Mouse (Mus musculus): ENCODE results near the gene Fkbp8. TPM values are rescaled to one million over a fixed set of nuclear protein-coding genes. Genes with fewer than 3 reads are reported as not detected.

Fkbp8 gene
- total and polyA plus RNA-seq, 3 experiments: 176 to 266 (median 178) TPM

DNA sequence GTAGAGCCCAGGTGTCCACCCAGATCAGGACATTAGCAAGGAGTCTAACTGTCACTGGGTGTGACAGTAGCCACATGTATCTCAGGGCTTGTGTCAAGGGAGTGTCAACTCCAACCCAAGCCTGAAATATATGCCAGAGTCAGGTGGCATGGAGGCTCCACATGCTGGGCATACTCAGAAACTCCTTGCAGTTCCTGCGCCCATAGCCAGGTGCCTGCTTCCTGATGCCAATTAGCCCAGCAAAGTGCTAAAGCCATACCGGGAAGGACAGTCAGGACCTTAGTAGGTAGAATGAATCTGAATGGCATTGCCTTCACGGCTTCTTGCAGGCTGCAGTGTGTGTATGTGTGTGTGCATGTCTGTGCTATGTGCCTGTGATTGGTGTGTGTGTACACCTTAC, 49.7 kb downstream of the Fkbp8 start:
- Histone ChIP-seq H3K36me3 (replicated peaks in 1 of 2; ENCODE audit: control insufficient read depth in 1 of 2, insufficient read depth in 1 of 2, low read length in 1 of 2) (peaks cover 51 to 86% of the 10 kb centered on the region in 2 experiments), H3K4me2 (ENCODE audit: insufficient read depth, low read depth, poor library complexity, severe bottlenecking) (no peak overlapping the region), H3K9me3 (replicated peaks; ENCODE audit: low read length) (no peaks in the 10 kb centered on the region), H3K9ac (ENCODE audit: insufficient read depth, low read depth) (no peak overlapping the region), H3K27me3 (replicated peaks) (no peaks in the 10 kb centered on the region), H3K27ac (ENCODE audit: insufficient read depth, low read depth) (no peak overlapping the region), H3K4me1 (ENCODE audit: control insufficient read depth in 1 of 2, insufficient read depth in 2 of 2) (peaks cover under 1% of the 10 kb centered on the region in 2 experiments; a peak in 3 of 4 replicates), H3K79me2 (replicated peaks; ENCODE audit: control insufficient read depth, extremely low read depth, insufficient read depth, poor library complexity, severe bottlenecking) (no peaks in the 10 kb centered on the region), H3K4me3 (replicated peaks in 1 of 3; ENCODE audit: low read depth in 2 of 3, low read length in 2 of 3, poor library complexity in 1 of 3) (no peak overlapping the region)
- DNase-seq (ENCODE audit: extremely low read depth): no peak
- in situ Hi-C loops (cut with MboI; ENCODE audit: low pct_ligation_motif_present, low pct_unique_long_range_greater_than_20kb, low sequenced_read_pairs): no loop called here
- dilution Hi-C loops (cut with MboI; ENCODE audit: extremely low pct_ligation_motif_present, extremely low pct_unique_long_range_greater_than_20kb, low sequenced_read_pairs): no loop called here
- TF ChIP-seq E2F4 (IDR thresholded peaks at IDR 0.05; ENCODE audit: insufficient replicate concordance, low read depth, low read length) (no peak), MAZ (IDR thresholded peaks at IDR 0.05; ENCODE audit: low read depth, low read length) (no peak), ZC3H11A (IDR thresholded peaks at IDR 0.05; ENCODE audit: low read depth, low read length) (no peak), PAX5 (IDR thresholded peaks at IDR 0.05; ENCODE audit: low read length) (no peak), POLR2AphosphoS2 (IDR thresholded peaks at IDR 0.05; ENCODE audit: low read depth, low read length) (no peak), ZNF384 (IDR thresholded peaks at IDR 0.05; ENCODE audit: low read depth, low read length) (no peak), TCF12 (IDR thresholded peaks at IDR 0.05; ENCODE audit: low read depth, low read length) (no peak), MAFK (IDR thresholded peaks at IDR 0.05; ENCODE audit: insufficient replicate concordance, low read length) (no peak), USF2 (conservative IDR thresholded peaks at IDR 0.05; ENCODE audit: low read depth, low read length) (no peak), MXI1 (IDR thresholded peaks at IDR 0.05; ENCODE audit: low read depth, low read length) (no peak)

DNA sequence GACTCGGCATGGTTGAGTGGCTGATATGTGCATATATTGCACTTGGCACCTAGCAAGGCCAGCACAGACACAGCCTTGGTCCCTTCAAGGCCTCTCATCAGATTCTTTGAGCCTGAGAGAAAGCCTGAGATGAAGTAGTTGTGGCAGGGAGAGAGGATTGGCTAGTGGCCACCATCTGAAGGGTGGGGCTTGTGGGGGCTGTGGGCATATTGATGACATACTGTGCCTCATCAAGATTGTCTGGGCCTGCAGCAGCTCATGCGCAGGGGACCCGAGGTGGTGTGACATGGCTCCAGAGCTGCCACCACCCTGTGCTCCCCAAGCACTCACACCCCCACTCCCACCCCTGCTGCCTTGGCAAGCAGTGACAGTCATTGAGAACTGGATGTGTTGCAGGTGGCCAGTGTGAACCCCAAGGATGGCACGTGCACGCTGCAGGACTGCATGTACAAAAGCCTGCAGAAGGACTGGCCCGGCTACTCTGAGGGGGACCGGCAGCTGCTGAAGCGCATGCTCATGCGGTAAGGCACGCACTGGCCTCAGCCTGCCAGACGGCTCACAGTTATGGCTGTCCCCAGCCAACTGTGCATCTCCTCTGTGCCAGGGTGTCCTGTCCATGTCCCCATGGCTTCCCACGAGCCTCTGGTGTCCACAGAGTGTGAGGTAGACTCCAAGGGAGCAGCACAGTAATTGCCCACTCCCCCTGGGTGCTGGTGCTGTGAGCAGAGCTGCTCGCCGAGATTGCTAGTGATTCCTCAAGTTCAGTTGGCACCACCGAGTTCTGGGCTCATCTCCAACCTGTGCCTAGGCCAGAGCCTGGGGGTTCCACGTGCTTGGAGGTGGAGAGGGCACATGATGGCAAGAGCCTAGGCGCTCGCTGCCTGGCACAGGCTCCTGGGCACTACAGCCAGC, 56.2 kb downstream of the Fkbp8 start:
- Histone ChIP-seq H3K79me2 (replicated peaks; ENCODE audit: control insufficient read depth, extremely low read depth, insufficient read depth, poor library complexity, severe bottlenecking) (no peaks in the 10 kb centered on the region), H3K4me3 (replicated peaks in 1 of 3; ENCODE audit: low read depth in 2 of 3, low read length in 2 of 3, poor library complexity in 1 of 3) (no peak overlapping the region), H3K9me3 (replicated peaks; ENCODE audit: low read length) (no peaks in the 10 kb centered on the region), H3K27ac (ENCODE audit: insufficient read depth, low read depth) (no peak overlapping the region), H3K27me3 (replicated peaks) (no peaks in the 10 kb centered on the region), H3K4me2 (ENCODE audit: insufficient read depth, low read depth, poor library complexity, severe bottlenecking) (no peak overlapping the region), H3K4me1 (ENCODE audit: control insufficient read depth in 1 of 2, insufficient read depth in 2 of 2) (no peaks in the 10 kb centered on the region), H3K36me3 (replicated peaks in 1 of 2; ENCODE audit: control insufficient read depth in 1 of 2, insufficient read depth in 1 of 2, low read length in 1 of 2) (peaks cover 71 to 81% of the 10 kb centered on the region in 2 experiments), H3K9ac (ENCODE audit: insufficient read depth, low read depth) (no peak overlapping the region)
- no peak for DNase-seq (ENCODE audit: extremely low read depth)
- no peak for TF ChIP-seq IRF4 (IDR thresholded peaks at IDR 0.05; ENCODE audit: low read depth, low read length)
- TF ChIP-seq SIN3A (IDR thresholded peaks at IDR 0.05; ENCODE audit: low read length): no peak
- no peak for TF ChIP-seq JUND (conservative IDR thresholded peaks at IDR 0.05; ENCODE audit: low read depth, low read length)
- no peak for TF ChIP-seq ZNF384 (IDR thresholded peaks at IDR 0.05; ENCODE audit: low read depth, low read length)
- TF ChIP-seq GABPA (IDR thresholded peaks at IDR 0.05; ENCODE audit: insufficient replicate concordance, low read depth, low read length): no peak
- TF ChIP-seq NELFE (IDR thresholded peaks at IDR 0.05; ENCODE audit: low read depth, low read length): no peak
- TF ChIP-seq TBP (conservative IDR thresholded peaks at IDR 0.05; ENCODE audit: low read depth, low read length): no peak
- no peak for TF ChIP-seq ELF1 (IDR thresholded peaks at IDR 0.05; ENCODE audit: low read depth, low read length)
- no peak for TF ChIP-seq MAZ (IDR thresholded peaks at IDR 0.05; ENCODE audit: low read depth, low read length)
- TF ChIP-seq KAT2A (IDR thresholded peaks at IDR 0.05; ENCODE audit: insufficient replicate concordance, low read length): no peak
- no peak for TF ChIP-seq JUN (IDR thresholded peaks at IDR 0.05; ENCODE audit: insufficient read depth, low read depth, low read length)
- TF ChIP-seq MAX (IDR thresholded peaks at IDR 0.05; ENCODE audit: low read length): no peak
- TF ChIP-seq TCF12 (IDR thresholded peaks at IDR 0.05; ENCODE audit: low read depth, low read length): no peak
- TF ChIP-seq RAD21 (IDR thresholded peaks at IDR 0.05; ENCODE audit: low read depth, low read length): no peak
- no peak for TF ChIP-seq RCOR1 (conservative IDR thresholded peaks at IDR 0.05; ENCODE audit: low read depth, low read length)
- TF ChIP-seq POLR2A (IDR thresholded peaks at IDR 0.05; ENCODE audit: low read depth, low read length): no peak
- no peak for TF ChIP-seq MYC (IDR thresholded peaks at IDR 0.05; ENCODE audit: low read depth, low read length)
- no peak for TF ChIP-seq MAFK (IDR thresholded peaks at IDR 0.05; ENCODE audit: insufficient replicate concordance, low read length)
- TF ChIP-seq E2F4 (IDR thresholded peaks at IDR 0.05; ENCODE audit: insufficient replicate concordance, low read depth, low read length): no peak
- no peak for TF ChIP-seq USF1 (IDR thresholded peaks at IDR 0.05; ENCODE audit: low read depth, low read length)
- dilution Hi-C loops (cut with MboI; ENCODE audit: extremely low pct_ligation_motif_present, extremely low pct_unique_long_range_greater_than_20kb, low sequenced_read_pairs): no loop called here
- in situ Hi-C loops (cut with MboI; ENCODE audit: low pct_ligation_motif_present, low pct_unique_long_range_greater_than_20kb, low sequenced_read_pairs): no loop called here
